Mouse (Mus musculus) lung, postnatal 0 days (tissue): ENCODE measurements around the gene Sdk1.

Experiments used
- CTCF ChIP-seq: IDR thresholded peaks from 2 replicates; pipeline ENCODE4 v1.5.1; 2016; ENCODE audit warnings: antibody characterized with exemption, mild to moderate bottlenecking
- EP300 ChIP-seq: IDR thresholded peaks from 2 replicates; pipeline ENCODE4 v1.6.1; 2016; ENCODE audit warnings: antibody characterized with exemption, mild to moderate bottlenecking, control low read depth

DNA sequence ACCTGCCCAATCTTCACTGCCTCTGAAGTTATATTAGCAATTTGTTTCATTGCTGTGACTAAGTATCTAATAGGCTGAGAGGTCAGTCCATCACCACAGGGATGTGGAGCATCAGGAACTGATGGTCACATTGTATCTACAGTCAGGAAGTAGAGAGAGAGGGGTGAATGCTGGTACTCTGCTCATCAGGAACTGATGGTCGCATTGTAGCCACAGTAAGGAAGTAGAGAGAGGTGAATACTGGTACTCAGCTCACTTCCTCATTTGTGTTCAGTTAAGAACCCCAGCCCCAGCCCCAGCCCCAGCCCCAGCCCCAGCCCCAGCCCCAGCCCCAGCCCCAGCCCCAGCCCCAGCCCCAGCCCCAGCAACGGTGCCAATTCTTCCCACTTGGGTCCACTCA is 711.0 kb downstream of the Sdk1 start:
- TF ChIP-seq CTCF, result no peak
- no peak for TF ChIP-seq EP300
